Mouse (Mus musculus) lung, embryonic 15.5 days (tissue): ENCODE measurements around the gene Pdap1. TPM values are rescaled to one million over a fixed set of nuclear protein-coding genes. Genes with fewer than 3 reads are reported as not detected.
A peak's percentile ranks its signal among the peaks of the same experiment; 100 is the strongest.
"Not testable (repeated sequence)": the region's sequence is repeated elsewhere in the genome, so short reads cannot be mapped to it uniquely, and the experiment has no call there.

ENCODE experiments used
- ATAC-seq: fragments of 200-750 bp; cut with Nextera tagmentation; 2 replicates; pipeline ENCODE4 v1.8.0; 2017; ENCODE audit warnings: moderate number of reproducible peaks, borderline replicate concordance; ENCODE audit not compliant: low FRiP score, low TSS enrichment; ENCODE audit errors: extremely low read depth
- H3K27ac ChIP-seq: fragments of 300-500 bp; sonication (generic); 2 replicates; pipeline ENCODE4 v1.5.1; 2015; ENCODE audit warnings: moderate library complexity, mild to moderate bottlenecking, inconsistent platforms
- H3K27me3 ChIP-seq: fragments of 300-500 bp; sonication (generic); 2 replicates; pipeline ENCODE4 v1.6.1; 2015; ENCODE audit warnings: inconsistent platforms
- H3K36me3 ChIP-seq: fragments of 300-500 bp; sonication (generic); 2 replicates; pipeline ENCODE4 v1.6.1; 2015; ENCODE audit warnings: inconsistent platforms
- H3K4me1 ChIP-seq: fragments of 300-500 bp; sonication (generic); 2 replicates; pipeline ENCODE4 v1.6.1; 2015; ENCODE audit warnings: inconsistent platforms
- H3K4me2 ChIP-seq: fragments of 300-500 bp; sonication (generic); 2 replicates; pipeline ENCODE4 v1.6.1; 2015; ENCODE audit warnings: inconsistent platforms, mild to moderate bottlenecking, moderate library complexity
- H3K4me3 ChIP-seq: fragments of 300-500 bp; sonication (generic); 2 replicates; pipeline ENCODE4 v1.5.1; 2015; ENCODE audit warnings: mild to moderate bottlenecking, inconsistent platforms
- H3K9ac ChIP-seq: fragments of 300-500 bp; sonication (generic); 2 replicates; pipeline ENCODE4 v1.6.1; 2015; ENCODE audit warnings: inconsistent platforms
- H3K9me3 ChIP-seq: fragments of 300-500 bp; sonication (generic); 2 replicates; pipeline ENCODE4 v1.6.1; 2016; ENCODE audit warnings: inconsistent platforms
- WGBS: fragments of 180-500 bp; shearing (Covaris S2); methylation state at CpG from one replicate; pipeline ENCODE4 v1.1.7; 2015; 5-methylcytosine and 5-hydroxymethylcytosine counted together
- polyA plus RNA-seq: library from polyadenylated mRNA; unstranded; fragments of >200 nt; fragmentation: Nextera tagmentation; extraction: Ambion mirVana; gene quantifications from 2 replicates; pipeline ENCODE4 v1.2.1, GENCODE M21; 2015

Gene Pdap1
- polyA plus RNA-seq, 1 experiment from 2014 or later, result 79.2 TPM

GRCm38 (mm10) chr5:145147748-145148147, 7.7 kb upstream of the Pdap1 start:
- H3K4me1 ChIP-seq, result no peaks in the 10 kb centered on the region
- no peak for ATAC-seq
- H3K9me3 ChIP-seq, result no peaks in the 10 kb centered on the region
- H3K4me2 ChIP-seq, result no peak overlapping the region
- no peak overlapping the region for H3K4me3 ChIP-seq
- H3K27me3 ChIP-seq, result no peaks in the 10 kb centered on the region
- H3K36me3 ChIP-seq, result peaks cover 97% of the 10 kb centered on the region
- no peak overlapping the region for H3K27ac ChIP-seq
- 92% methylated on average over 5 of the region's 5 CpGs for WGBS
- H3K9ac ChIP-seq, result no peak overlapping the region

- Histone ChIP-seq H3K9me3 (no peaks in the 10 kb centered on the region), H3K4me2 (peak overlapping the region; percentile 70), H3K9ac (peak overlapping the region; percentile 86), H3K27me3 (no peaks in the 10 kb centered on the region), H3K4me1 (peaks cover 22% of the 10 kb centered on the region), H3K36me3 (peaks cover 56% of the 10 kb centered on the region), H3K27ac (peak overlapping the region; percentile 77), H3K4me3 (peak overlapping the region; percentile 81)
- no peak for ATAC-seq
- WGBS, result under 1% methylated on average over 18 of the region's 18 CpGs
Observed at GRCm38 (mm10) chr5:145140611-145141010, 573 bp upstream of the Pdap1 start.

- Histone ChIP-seq H3K4me2 (peak overlapping the region; percentile 70), H3K4me1 (peaks cover 22% of the 10 kb centered on the region), H3K4me3 (peak overlapping the region; percentile 81), H3K27ac (no peak overlapping the region), H3K27me3 (no peaks in the 10 kb centered on the region), H3K9me3 (no peaks in the 10 kb centered on the region), H3K36me3 (peaks cover 53% of the 10 kb centered on the region), H3K9ac (peak overlapping the region; percentile 86)
- WGBS, result 13% methylated on average over 6 of the region's 6 CpGs
- no peak for ATAC-seq
Observed at GRCm38 (mm10) chr5:145138836-145139235, 1.2 kb downstream of the Pdap1 start.

GRCm38 (mm10) chr5:145133275-145133674, 6.8 kb downstream of the Pdap1 start:
- H3K27me3 ChIP-seq, H3K4me1 ChIP-seq, H3K9ac ChIP-seq, ATAC-seq, H3K4me3 ChIP-seq, H3K4me2 ChIP-seq, H3K27ac ChIP-seq, H3K9me3 ChIP-seq: not testable (repeated sequence)
- peaks cover 80% of the 10 kb centered on the region for H3K36me3 ChIP-seq
- WGBS, result 80% methylated on average over 6 of the region's 6 CpGs

GRCm38 (mm10) chr5:145130995-145131394, 9.0 kb downstream of the Pdap1 start:
- no peak for ATAC-seq
- Histone ChIP-seq H3K4me2 (no peak overlapping the region), H3K4me1 (no peaks in the 10 kb centered on the region), H3K27ac (no peak overlapping the region), H3K4me3 (no peak overlapping the region), H3K9me3 (no peaks in the 10 kb centered on the region), H3K36me3 (peaks cover 93% of the 10 kb centered on the region), H3K27me3 (no peaks in the 10 kb centered on the region), H3K9ac (no peak overlapping the region)
- 89% methylated on average over 3 of the region's 3 CpGs for WGBS

- no peak for ATAC-seq
- no peak overlapping the region for H3K4me3 ChIP-seq
- no peaks in the 10 kb centered on the region for H3K4me1 ChIP-seq
- H3K9ac ChIP-seq, result no peak overlapping the region
- no peaks in the 10 kb centered on the region for H3K9me3 ChIP-seq
- peaks cover 96% of the 10 kb centered on the region for H3K36me3 ChIP-seq
- no peak overlapping the region for H3K27ac ChIP-seq
- H3K4me2 ChIP-seq, result no peak overlapping the region
- WGBS, result 78% methylated on average over 11 of the region's 11 CpGs
- H3K27me3 ChIP-seq, result no peaks in the 10 kb centered on the region
Observed at GRCm38 (mm10) chr5:145130191-145130590, 9.8 kb downstream of the Pdap1 start.

- not testable (repeated sequence) for H3K27ac ChIP-seq, H3K9me3 ChIP-seq, ATAC-seq, H3K4me3 ChIP-seq, H3K4me2 ChIP-seq, H3K9ac ChIP-seq, H3K4me1 ChIP-seq, H3K27me3 ChIP-seq
- H3K36me3 ChIP-seq, result peaks cover 96% of the 10 kb centered on the region
- WGBS, result 87% methylated on average over 6 of the region's 6 CpGs
Observed at GRCm38 (mm10) chr5:145129773-145130172, 10.3 kb downstream of the Pdap1 start.

- H3K9me3 ChIP-seq, result no peaks in the 10 kb centered on the region
- no peak overlapping the region for H3K4me3 ChIP-seq
- no peak for ATAC-seq
- no peak overlapping the region for H3K4me2 ChIP-seq
- no peaks in the 10 kb centered on the region for H3K27me3 ChIP-seq
- H3K27ac ChIP-seq, result no peak overlapping the region
- H3K9ac ChIP-seq, result no peak overlapping the region
- H3K36me3 ChIP-seq, result peaks cover 96% of the 10 kb centered on the region
- no peaks in the 10 kb centered on the region for H3K4me1 ChIP-seq
- WGBS, result 92% methylated on average over 4 of the region's 4 CpGs
Observed at GRCm38 (mm10) chr5:145129124-145129523, 10.9 kb downstream of the Pdap1 start.

- Histone ChIP-seq H3K4me2 (no peak overlapping the region), H3K4me3 (no peak overlapping the region), H3K4me1 (no peaks in the 10 kb centered on the region), H3K36me3 (peaks cover 86% of the 10 kb centered on the region), H3K27ac (no peak overlapping the region), H3K9ac (no peak overlapping the region), H3K9me3 (no peaks in the 10 kb centered on the region), H3K27me3 (no peaks in the 10 kb centered on the region)
- no peak for ATAC-seq
- WGBS, result 89% methylated on average over 9 of the region's 9 CpGs
Observed at GRCm38 (mm10) chr5:145126580-145126979, 13.5 kb downstream of the Pdap1 start.

GRCm38 (mm10) chr5:145123396-145123795, 16.6 kb downstream of the Pdap1 start:
- ATAC-seq, result no peak
- peaks cover 58% of the 10 kb centered on the region for H3K36me3 ChIP-seq

GRCm38 (mm10) chr5:145120921-145121320, 19.1 kb downstream of the Pdap1 start:
- Histone ChIP-seq H3K4me3 (no peak overlapping the region), H3K9ac (no peak overlapping the region), H3K9me3 (0 out of 2 replicates have a peak, but pooled peaks cover 4% of the 10 kb centered on the region), H3K36me3 (peaks cover 34% of the 10 kb centered on the region), H3K4me2 (no peak overlapping the region), H3K27ac (no peak overlapping the region), H3K4me1 (peaks cover 22% of the 10 kb centered on the region), H3K27me3 (no peaks in the 10 kb centered on the region)
- 64% methylated on average over 7 of the region's 7 CpGs for WGBS
- no peak for ATAC-seq

More at GRCm38 (mm10) chr5:145123396-145123795, 16.6 kb downstream of the Pdap1 start:
- Histone ChIP-seq H3K9me3 (0 out of 2 replicates have a peak, but pooled peaks cover 4% of the 10 kb centered on the region), H3K27me3 (no peaks in the 10 kb centered on the region), H3K4me3 (no peak overlapping the region), H3K4me1 (no peaks in the 10 kb centered on the region), H3K4me2 (no peak overlapping the region), H3K27ac (no peak overlapping the region), H3K9ac (no peak overlapping the region)
- 94% methylated on average over 19 of the region's 19 CpGs for WGBS

- no peak for ATAC-seq
- Histone ChIP-seq H3K27ac (no peak overlapping the region), H3K4me2 (no peak overlapping the region), H3K36me3 (peaks cover 19% of the 10 kb centered on the region), H3K9me3 (0 out of 2 replicates have a peak, but pooled peaks cover 4% of the 10 kb centered on the region), H3K4me1 (peaks cover 36% of the 10 kb centered on the region), H3K4me3 (no peak overlapping the region), H3K9ac (no peak overlapping the region), H3K27me3 (no peaks in the 10 kb centered on the region)
- 87% methylated on average over 2 of the region's 2 CpGs for WGBS
Observed at GRCm38 (mm10) chr5:145119385-145119784, 20.7 kb downstream of the Pdap1 start.

GRCm38 (mm10) chr5:145118461-145118860, 21.6 kb downstream of the Pdap1 start:
- Histone ChIP-seq H3K9me3 (0 out of 2 replicates have a peak, but pooled peaks cover 4% of the 10 kb centered on the region), H3K4me2 (no peak overlapping the region), H3K27me3 (no peaks in the 10 kb centered on the region), H3K27ac (no peak overlapping the region), H3K4me3 (no peak overlapping the region), H3K36me3 (peaks cover 10% of the 10 kb centered on the region), H3K9ac (no peak overlapping the region), H3K4me1 (peaks cover 40% of the 10 kb centered on the region)
- ATAC-seq, result no peak
- 86% methylated on average over 5 of the region's 5 CpGs for WGBS
